In the genomic region with DNA sequence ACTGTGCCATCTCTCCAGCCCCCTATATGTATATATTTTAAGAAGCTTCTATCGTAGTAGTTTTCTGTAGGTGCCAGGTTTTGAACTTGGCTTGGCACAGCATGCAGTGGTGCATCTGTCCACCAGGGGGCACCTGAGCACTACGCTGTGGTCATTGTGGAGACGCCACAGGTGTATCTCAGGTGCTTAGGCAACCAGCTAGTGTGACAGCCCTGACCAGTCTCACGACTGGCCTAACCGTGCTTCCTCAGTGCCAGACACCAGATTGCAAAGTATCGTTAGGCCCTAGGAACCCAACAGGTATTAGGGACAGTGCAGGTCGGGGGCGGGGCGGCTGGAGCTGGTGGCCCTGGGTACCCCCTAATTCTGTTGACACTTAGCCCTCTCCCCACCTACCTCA, we compare ENCODE assay signal across 8 mouse cellular contexts. TPM values are rescaled to one million over a fixed set of nuclear protein-coding genes. Genes with fewer than 3 reads are reported as not detected.
DNase-seq lines count a peak whose midpoint lies in the region; ATAC-seq and TF ChIP-seq lines count a peak whose summit lies in the region.

No protein-coding gene starts in this region.

- peak; percentile 81 for TF ChIP-seq CTCF in liver, postnatal 0 days (IDR thresholded peaks at IDR 0.05; ENCODE audit: low read depth)
- peak; percentile 95 for TF ChIP-seq CTCF in thymus, adult 2 months (IDR thresholded peaks at IDR 0.05; ENCODE audit: borderline replicate concordance, control insufficient read depth, extremely low read depth, insufficient read depth, low read length, poor library complexity)

- H3K4me1 ChIP-seq in heart, embryonic 10.5 days: no peaks in the 10 kb centered on the region
- no peaks in the 10 kb centered on the region for H3K4me1 ChIP-seq in liver, postnatal 0 days (ENCODE audit: insufficient read depth)
- peaks cover 5% of the 10 kb centered on the region for H3K4me1 ChIP-seq in thymus, adult 2 months (replicated peaks; ENCODE audit: control insufficient read depth, insufficient read depth, low read length)
- 0 out of 2 replicates have a peak, but pooled peaks cover 6% of the 10 kb centered on the region for H3K4me1 ChIP-seq in neural tube, embryonic 15.5 days

- ATAC-seq in liver, postnatal 0 days: no peak
- ATAC-seq in neural tube, embryonic 15.5 days (ENCODE audit: low FRiP score): no peak

- no peak overlapping the region for H3K27ac ChIP-seq in heart, embryonic 10.5 days
- no peak overlapping the region for H3K27ac ChIP-seq in liver, postnatal 0 days (ENCODE audit: low read depth)
- H3K27ac ChIP-seq in thymus, adult 2 months (ENCODE audit: control insufficient read depth, insufficient read depth, low read length): no peak overlapping the region
- no peak overlapping the region for H3K27ac ChIP-seq in neural tube, embryonic 15.5 days (replicated peaks)

- no peak overlapping the region for H3K4me2 ChIP-seq in liver, postnatal 0 days (ENCODE audit: low read depth, low read length)
- H3K4me2 ChIP-seq in neural tube, embryonic 15.5 days: no peak overlapping the region

- TF ChIP-seq EP300 in liver, postnatal 0 days (IDR thresholded peaks at IDR 0.05; ENCODE audit: low read depth): no peak

- no peak overlapping the region for H3K9ac ChIP-seq in liver, postnatal 0 days (replicated peaks)
- no peak overlapping the region for H3K9ac ChIP-seq in neural tube, embryonic 15.5 days (replicated peaks)

- no peaks in the 10 kb centered on the region for H3K36me3 ChIP-seq in heart, embryonic 10.5 days
- H3K36me3 ChIP-seq in liver, postnatal 0 days (replicated peaks; ENCODE audit: insufficient read depth, low read length): no peaks in the 10 kb centered on the region
- no peaks in the 10 kb centered on the region for H3K36me3 ChIP-seq in thymus, adult 2 months (ENCODE audit: control insufficient read depth, insufficient read depth, low read length)
- no peaks in the 10 kb centered on the region for H3K36me3 ChIP-seq in neural tube, embryonic 15.5 days

- H3K9me3 ChIP-seq in heart, embryonic 10.5 days: peaks cover 2% of the 10 kb centered on the region; the same call in 1 of the 2 replicates
- H3K9me3 ChIP-seq in liver, postnatal 0 days (ENCODE audit: low read length): no peaks in the 10 kb centered on the region
- H3K9me3 ChIP-seq in neural tube, embryonic 15.5 days (replicated peaks): no peaks in the 10 kb centered on the region

- H3K4me3 ChIP-seq in heart, embryonic 10.5 days: no peak overlapping the region
- no peak overlapping the region for H3K4me3 ChIP-seq in liver, postnatal 0 days (ENCODE audit: low read depth, low read length)
- no peak overlapping the region for H3K4me3 ChIP-seq in thymus, adult 2 months (ENCODE audit: control insufficient read depth, insufficient read depth, low read length)
- no peak overlapping the region for H3K4me3 ChIP-seq in neural tube, embryonic 15.5 days (replicated peaks)

- no peaks in the 10 kb centered on the region for H3K27me3 ChIP-seq in heart, embryonic 10.5 days (ENCODE audit: insufficient read depth, poor library complexity, severe bottlenecking)
- H3K27me3 ChIP-seq in liver, postnatal 0 days (ENCODE audit: insufficient read depth, low read length): no peaks in the 10 kb centered on the region
- H3K27me3 ChIP-seq in thymus, adult 2 months (ENCODE audit: control insufficient read depth, insufficient read depth, low read length): no peaks in the 10 kb centered on the region
- no peaks in the 10 kb centered on the region for H3K27me3 ChIP-seq in neural tube, embryonic 15.5 days (replicated peaks)

- TF ChIP-seq POLR2A in thymus, adult 2 months (IDR thresholded peaks at IDR 0.05; ENCODE audit: control insufficient read depth, extremely low read depth, insufficient read depth, low read length, poor library complexity): no peak

- 76% methylated on average over 9 of the region's 9 CpGs for WGBS in heart, embryonic 10.5 days
- 72% methylated on average over 9 of the region's 9 CpGs for WGBS in liver, postnatal 0 days (ENCODE audit: insufficient replicate concordance)
- WGBS in thymus, adult 2 months: 53% methylated on average over 9 of the region's 9 CpGs
- 80% methylated on average over 9 of the region's 9 CpGs for WGBS in neural tube, embryonic 15.5 days

- peak; percentile 30 for DNase-seq in heart, postnatal 4 days
- DNase-seq in heart, embryonic 10.5 days (ENCODE audit: low spot score): no peak
- DNase-seq in CD4-positive helper T cell, adult 2 months (ENCODE audit: low read depth, low spot score): peak; percentile 69
- peak; percentile 45 for DNase-seq in adrenal gland, postnatal 25 days
- peak; percentile 51 for DNase-seq in liver, postnatal 0 days
- DNase-seq in thymus, adult 2 months: peak; percentile 76
- no peak for DNase-seq in frontal cortex, postnatal 25 days (ENCODE audit: low spot score in 2 of 2)

RNA-seq across cellular contexts. Expression of a gene that starts 35.6 kb away (rescaled TPM):
- total RNA-seq in heart, postnatal 4 days (2021): 1 to 10 TPM; 1.4 to 1.5 TPM
- 2.6 and 6.1 TPM in 2 replicates for polyA plus RNA-seq in heart, embryonic 10.5 days (2016; fragmentation: Nextera tagmentation; extraction: Ambion mirVana)
- total RNA-seq in adrenal gland, postnatal 25 days (2021): 4.1 and 4.3 TPM in 2 replicates
- 0.20 and 0.21 TPM in 2 replicates for polyA plus RNA-seq in liver, postnatal 0 days (2015; fragmentation: Nextera tagmentation; extraction: Ambion mirVana)
- 47.6 and 60.9 TPM in 2 replicates for polyA plus RNA-seq in thymus, adult 2 months (2012; rRNA removed)
- 47.2 and 52.2 TPM in 2 replicates for polyA plus RNA-seq in neural tube, embryonic 15.5 days (2015; fragmentation: Nextera tagmentation; extraction: Ambion mirVana)

Comparison
In these comparisons a context has a peak if more than half of its experiments do, and no peak if none do; other contexts are left out.
1. DNase-seq: peak in heart, postnatal 4 days (single experiment), CD4-positive helper T cell, adult 2 months (single experiment), adrenal gland, postnatal 25 days (single experiment), liver, postnatal 0 days (single experiment) and thymus, adult 2 months (single experiment); none in heart, embryonic 10.5 days (single experiment) and frontal cortex, postnatal 25 days (0 of 2).